ENCODE assay signal across 29 mouse cellular contexts in the genomic region with DNA sequence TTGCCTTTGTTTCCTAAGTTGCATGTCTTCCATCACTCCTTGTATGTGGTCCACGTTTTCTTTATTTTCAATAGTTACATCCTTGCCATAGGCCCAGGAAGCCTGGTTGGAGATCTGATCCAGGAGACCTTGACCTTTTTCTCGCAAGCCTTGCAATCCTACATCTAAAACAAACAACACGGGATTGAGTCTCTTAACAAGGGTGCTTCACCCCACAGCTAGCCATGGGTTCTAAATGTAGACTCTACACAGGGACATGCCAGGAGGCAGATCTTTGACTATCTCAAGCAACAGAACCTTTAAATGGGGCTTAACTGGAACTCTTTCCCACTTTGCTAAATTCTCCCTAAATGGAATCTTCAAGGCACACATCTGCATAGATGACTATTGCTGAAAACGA. TPM values are rescaled to one million over a fixed set of nuclear protein-coding genes. Genes with fewer than 3 reads are reported as not detected.
"Had no signal": no experiment of that assay in that cellular context is flagged by ENCODE, and none has a peak within 500 bp of the region (broad histone marks: within the 10 kb centered on the region; RNA-seq: fewer than 3 reads in every experiment).

No protein-coding gene starts in this region.

- H3K27ac ChIP-seq: limb, embryonic 10.5 days; limb, embryonic 12.5 days; limb, embryonic 13.5 days; limb, embryonic 15.5 days; liver, embryonic 12.5 days; liver, embryonic 13.5 days; liver, embryonic 14.5 days; liver, embryonic 15.5 days; lung, embryonic 15.5 days; macrophage; midbrain, embryonic 10.5 days; midbrain, embryonic 12.5 days; midbrain, embryonic 13.5 days; midbrain, embryonic 15.5 days; neural tube, embryonic 12.5 days had no signal

- H3K4me1 ChIP-seq: limb, embryonic 10.5 days; limb, embryonic 12.5 days; limb, embryonic 15.5 days; lung, embryonic 15.5 days; megakaryocyte, embryonic 14.5 days; midbrain, embryonic 10.5 days; midbrain, embryonic 12.5 days; midbrain, embryonic 13.5 days; midbrain, embryonic 15.5 days; neural tube, embryonic 12.5 days had no signal

- H3K4me3 ChIP-seq: limb, embryonic 10.5 days; limb, embryonic 12.5 days; limb, embryonic 13.5 days; limb, embryonic 15.5 days; liver, embryonic 12.5 days; liver, embryonic 13.5 days; liver, embryonic 15.5 days; lung, embryonic 15.5 days; megakaryocyte, embryonic 14.5 days; midbrain, embryonic 10.5 days; midbrain, embryonic 12.5 days; midbrain, embryonic 13.5 days; midbrain, embryonic 15.5 days; myocyte; neural tube, embryonic 12.5 days had no signal

- DNase-seq: left cerebral cortex, postnatal 4 days; liver; liver, embryonic 13.5 days; liver, postnatal 0 days; lung, adult 18-20 months; lung, adult 2 months; lung, embryonic 14.5 days; lung, postnatal 10 days; lung, postnatal 14 days; lung, postnatal 36 days; lung, postnatal 4 days; midbrain, embryonic 14.5 days had no signal

RNA-seq across cellular contexts. Expression of gene Ccdc141, which starts 26.4 kb away (rescaled TPM):
- total RNA-seq: monocyte, adult 5-6 weeks had no signal
